Mouse (Mus musculus) megakaryocyte progenitor cell, adult 5-6 weeks (primary cell): ENCODE measurements around the gene Arhgef25. TPM values are rescaled to one million over a fixed set of nuclear protein-coding genes. Genes with fewer than 3 reads are reported as not detected.

Experiments
- ATAC-seq: replicated peaks from 2 replicates; pipeline ENCODE4 v1.8.0; 2016; ENCODE audit warnings: mild to moderate bottlenecking, moderate TSS enrichment, inconsistent platforms; ENCODE audit not compliant: poor library complexity
- total RNA-seq, 2 experiments: library from RNA; stranded (forward) in 1 of 2; stranded (reverse) in 1 of 2; fragments of 157-497, 149-512 nt in 1 of 2; fragments of 200-1000 nt in 1 of 2; gene quantifications; 2 replicates each; pipeline versions ENCODE4 v1.2.3 to v1.2.4; 2015 to 2017

The Arhgef25 gene
- total RNA-seq (2015) (1.7 and 3.1 TPM in 2 replicates), total RNA-seq (2017) (3.0 and 5.3 TPM in 2 replicates)

- no peak; the same call in 1 of the 2 replicates for ATAC-seq
These were observed at the start of gene Arhgef25 for GRCm38 (mm10) chr10:127189651-127190381. Arhgef25 (minus strand) TSS chr10:127190083.

DNA sequence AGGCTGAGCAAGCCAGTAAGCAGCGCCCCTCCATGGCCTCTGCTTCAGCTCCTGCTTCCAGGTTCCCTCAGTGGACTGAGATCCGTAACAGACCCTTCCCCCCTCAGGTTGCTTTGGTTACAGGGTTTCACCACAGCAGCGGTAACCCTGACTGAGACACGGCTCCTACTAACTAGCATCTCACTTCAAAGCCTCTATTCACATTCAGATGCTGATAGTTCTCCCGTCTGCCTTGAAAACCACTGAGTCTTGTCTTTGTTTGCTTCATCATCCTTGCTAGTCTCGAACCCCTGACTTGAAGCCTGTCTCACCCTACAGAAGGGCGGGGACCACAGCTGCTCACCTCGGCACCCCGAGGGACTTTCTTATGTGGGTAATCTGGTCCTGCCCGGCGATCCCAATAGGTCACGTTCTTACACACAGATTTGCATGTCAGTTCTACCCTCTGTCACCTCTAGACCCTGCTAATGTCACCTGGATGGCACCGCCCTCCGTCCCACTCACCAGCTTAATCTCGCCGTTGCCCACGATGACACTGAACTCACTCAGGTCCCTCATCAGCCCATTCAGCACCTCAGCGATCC lies 48.5 kb upstream of the Arhgef25 start:
- ATAC-seq, result no peak

DNA sequence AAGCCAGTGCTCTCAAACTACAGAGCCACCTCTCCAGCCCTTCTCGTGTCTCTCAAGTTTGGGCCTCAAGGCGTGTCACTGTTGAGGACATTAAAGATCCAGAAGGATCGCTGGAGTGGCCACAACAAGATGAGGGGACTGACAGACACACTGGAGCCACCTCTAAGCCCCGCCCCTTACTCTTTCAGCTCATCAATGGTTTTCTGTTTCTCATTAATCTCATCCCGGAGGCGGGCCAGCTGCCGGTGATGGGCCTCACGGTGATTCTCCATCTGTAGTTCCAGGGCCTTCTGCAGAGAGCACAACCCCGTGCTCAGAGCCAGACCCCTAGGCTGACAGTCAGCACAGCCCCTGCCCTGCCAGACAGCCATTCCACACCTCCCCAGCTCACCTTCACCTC lies 46.7 kb upstream of the Arhgef25 start:
- no peak for ATAC-seq

DNA sequence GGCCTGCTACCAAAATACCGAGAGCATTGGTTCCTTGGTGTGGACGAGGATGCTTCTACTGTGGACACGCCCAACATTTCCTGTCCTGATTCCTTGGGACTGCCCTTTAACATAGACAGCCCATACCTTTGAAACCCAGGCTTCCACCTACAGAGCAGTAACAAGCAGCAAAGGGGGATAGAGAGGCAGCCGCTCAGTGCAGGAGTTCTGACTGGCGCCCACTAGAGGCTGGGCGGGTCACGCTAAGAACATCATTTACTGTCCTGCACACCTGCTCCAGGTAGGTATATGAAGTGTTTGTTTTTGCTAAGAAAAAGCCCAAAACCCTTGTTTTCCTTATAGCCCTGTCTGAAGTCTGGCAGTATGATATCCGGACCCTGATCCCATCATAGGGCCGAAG lies 43.3 kb upstream of the Arhgef25 start:
- no peak for ATAC-seq

DNA sequence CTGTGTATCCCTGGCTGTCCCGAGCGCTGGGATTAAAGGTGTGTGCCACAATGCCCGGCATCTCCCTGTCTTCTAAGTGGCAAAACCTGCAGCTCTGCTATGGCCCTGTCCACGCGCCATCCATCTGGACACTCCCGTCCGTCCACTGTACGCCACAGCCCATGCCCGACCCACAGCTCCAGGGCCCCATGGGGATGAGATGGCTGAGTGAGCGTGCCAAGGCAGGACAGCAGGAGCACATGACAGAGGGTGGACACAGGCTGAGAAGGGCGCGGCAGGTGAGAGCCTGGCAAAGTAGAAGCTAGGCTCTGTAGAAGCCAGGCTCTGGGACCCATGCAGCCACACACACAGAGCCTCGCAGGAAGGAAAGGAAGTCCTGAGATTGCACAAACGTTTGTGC lies 41.9 kb upstream of the Arhgef25 start:
- no peak for ATAC-seq

DNA sequence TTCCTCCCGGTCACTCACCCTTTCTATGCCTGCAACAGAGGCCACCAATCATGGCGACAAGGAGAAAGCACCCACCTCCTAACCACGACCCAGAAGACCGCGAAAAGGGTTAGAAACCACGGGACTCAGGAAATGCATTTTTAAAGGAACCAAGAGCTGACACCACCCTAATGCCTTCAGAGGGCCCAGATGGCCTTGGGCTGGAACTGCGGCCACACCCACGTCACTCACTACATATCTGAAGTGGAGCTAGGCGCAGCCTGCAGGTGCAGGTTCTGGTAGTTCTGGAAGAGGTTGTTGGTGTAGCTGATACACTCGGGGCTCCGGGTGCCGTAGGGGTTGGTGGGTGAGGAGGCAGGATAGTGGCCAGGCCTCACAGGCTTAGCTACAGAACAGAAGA lies 40.8 kb upstream of the Arhgef25 start:
- ATAC-seq, result peak; percentile 44

DNA sequence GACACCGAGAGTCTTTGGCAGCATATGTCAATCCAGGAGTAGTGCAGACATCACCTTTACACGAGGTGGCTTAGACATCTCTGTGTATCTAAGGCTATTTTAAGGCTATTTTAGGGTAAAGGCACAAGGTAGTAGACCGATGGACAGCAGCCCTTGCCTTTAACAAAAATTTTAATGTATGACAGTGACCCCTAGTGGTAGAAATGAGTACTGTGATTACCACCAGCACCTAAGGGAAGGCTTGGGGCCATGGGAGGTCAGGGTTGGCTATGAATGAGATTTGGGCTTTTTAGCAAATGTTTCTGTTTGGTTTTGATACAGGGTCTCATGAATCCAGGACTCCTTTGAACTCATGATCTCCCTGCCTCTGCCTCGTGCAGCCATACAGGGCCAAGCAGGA lies 39.0 kb upstream of the Arhgef25 start:
- ATAC-seq, result peak; percentile 51

- peak; percentile 36 for ATAC-seq
These were observed 37.3 kb upstream of the Arhgef25 start for GRCm38 (mm10) chr10:127227163-127227562.

DNA sequence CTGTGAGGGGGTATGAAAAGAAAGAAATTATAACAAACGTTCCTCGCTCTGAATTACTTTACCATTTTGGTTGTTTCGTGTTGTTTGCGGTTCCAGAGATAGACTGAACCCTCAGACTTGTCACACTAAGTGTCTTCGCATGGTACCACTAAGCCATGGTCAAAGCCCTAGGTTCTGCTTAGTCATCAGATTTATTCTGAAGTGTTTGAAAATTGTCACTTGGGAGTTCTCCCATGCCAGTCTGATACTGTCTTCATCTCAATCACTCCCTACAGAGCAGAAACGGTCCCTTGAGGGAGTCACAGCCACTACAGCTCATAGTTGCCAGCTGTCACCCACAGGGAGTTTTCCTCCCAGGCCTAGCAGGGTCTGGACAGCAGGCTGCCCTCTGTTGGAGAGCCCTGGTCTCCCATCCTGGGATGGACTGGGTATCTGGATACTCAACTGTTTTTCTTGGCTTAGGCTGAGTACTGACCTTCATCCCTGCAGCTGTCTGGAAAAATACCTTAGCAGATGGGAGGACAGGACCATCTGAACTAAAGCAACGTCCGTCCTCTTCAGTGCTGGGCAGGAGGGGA lies 36.5 kb upstream of the Arhgef25 start:
- ATAC-seq, result no peak; the same call in 1 of the 2 replicates

GRCm38 (mm10) chr10:127225732-127226131 lies 35.8 kb upstream of the Arhgef25 start:
- ATAC-seq, result peak; percentile 42

- ATAC-seq, result no peak
These were observed 35.3 kb upstream of the Arhgef25 start for GRCm38 (mm10) chr10:127225213-127225612.

- ATAC-seq, result no peak
These were observed 28.5 kb upstream of the Arhgef25 start for GRCm38 (mm10) chr10:127218339-127218738.

DNA sequence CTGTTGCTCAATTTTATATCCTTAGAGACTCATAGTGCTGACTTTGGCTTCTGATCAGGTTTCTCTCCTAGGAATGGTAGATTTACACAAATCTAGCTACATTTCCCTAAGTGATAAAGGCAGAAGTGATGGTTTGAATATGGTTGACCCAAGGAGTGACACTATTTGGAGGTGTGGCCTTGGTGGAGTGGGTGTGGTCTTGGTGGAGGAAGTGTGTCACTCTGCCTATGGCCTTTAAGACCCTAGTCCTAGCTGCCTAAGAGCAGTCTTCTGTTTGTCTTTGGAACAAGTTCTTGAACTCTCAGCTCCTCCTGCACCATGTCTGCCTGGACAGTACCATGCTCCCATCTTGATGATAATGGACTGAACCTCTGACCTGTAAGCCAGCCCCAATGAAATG lies 27.3 kb upstream of the Arhgef25 start:
- ATAC-seq, result no peak

DNA sequence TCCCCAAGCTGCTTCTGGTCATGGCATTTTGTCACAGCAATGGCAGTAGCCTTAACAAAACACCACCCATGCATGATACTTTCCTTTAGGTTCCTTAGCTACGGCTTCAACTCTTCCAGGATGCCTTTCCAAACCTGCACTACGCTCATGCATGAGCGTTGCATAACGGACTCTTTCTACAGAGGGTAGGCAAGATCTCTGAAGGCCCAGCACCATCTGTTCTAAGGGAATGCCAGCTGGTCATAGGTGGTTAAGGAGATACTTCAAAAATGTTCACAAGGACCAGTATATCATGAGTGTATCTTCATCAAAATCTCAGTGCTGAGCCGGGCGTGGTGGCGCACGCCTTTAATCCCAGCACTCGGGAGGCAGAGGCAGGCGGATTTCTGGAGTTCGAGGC lies 26.6 kb upstream of the Arhgef25 start:
- ATAC-seq, result no peak

GRCm38 (mm10) chr10:127214422-127214803 lies 24.5 kb upstream of the Arhgef25 start:
- ATAC-seq, result no peak

- no peak for ATAC-seq
These were observed 24.0 kb upstream of the Arhgef25 start for GRCm38 (mm10) chr10:127213704-127214421.

- ATAC-seq, result no peak
These were observed 23.4 kb upstream of the Arhgef25 start for GRCm38 (mm10) chr10:127213272-127213671.

DNA sequence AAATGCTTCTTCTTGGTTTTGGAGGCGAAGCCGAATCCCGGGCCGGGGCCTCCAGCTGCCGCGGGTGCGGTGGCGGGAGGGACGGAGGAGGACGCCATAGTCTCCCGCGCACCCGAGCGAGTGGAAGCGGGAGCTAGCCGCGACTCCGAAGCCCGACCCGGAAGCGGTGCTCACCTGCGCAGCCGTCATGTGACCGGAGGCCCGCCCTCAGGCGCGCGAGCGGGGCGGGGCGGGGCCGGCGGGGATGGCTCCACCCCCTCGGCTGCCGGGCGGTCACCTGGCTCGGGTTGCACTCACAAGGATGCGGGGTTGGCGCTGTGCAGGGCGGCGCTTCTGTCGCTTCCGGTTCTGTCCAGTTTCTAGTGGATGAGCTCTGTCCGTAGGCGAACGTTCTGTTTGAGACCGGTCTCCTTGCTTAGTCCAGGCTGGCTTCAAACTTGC lies 21.6 kb upstream of the Arhgef25 start, which contains the start of gene Pip4k2c:
Gene Pip4k2c, minus strand, starts transcription at position 172 of the 441 bp plus-strand sequence.
- peak; percentile 92 for ATAC-seq

DNA sequence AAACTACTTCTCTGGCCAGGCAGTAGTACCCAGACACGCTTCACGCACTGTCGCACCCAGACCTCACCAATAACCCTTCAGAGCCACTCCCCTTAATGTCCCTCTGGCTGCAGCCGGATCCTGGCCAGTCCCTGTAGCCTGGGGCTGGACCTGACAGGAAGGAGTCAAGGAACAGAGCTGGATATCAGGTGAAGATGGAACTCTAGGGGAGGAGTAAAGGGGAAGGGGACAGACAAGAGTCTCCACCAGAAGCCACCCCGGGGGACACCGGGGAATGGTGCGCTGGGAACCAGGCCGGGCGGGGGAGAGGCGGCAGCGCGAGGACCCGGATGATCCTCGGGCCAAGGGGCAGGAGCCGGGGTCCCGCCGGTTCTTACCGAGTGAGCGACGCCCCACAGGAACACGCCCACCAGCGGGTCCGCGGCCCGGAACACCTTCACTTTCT lies 21.1 kb upstream of the Arhgef25 start:
- ATAC-seq, result peak; percentile 42

GRCm38 (mm10) chr10:127209928-127210570 lies 20.2 kb upstream of the Arhgef25 start:
- ATAC-seq, result no peak

DNA sequence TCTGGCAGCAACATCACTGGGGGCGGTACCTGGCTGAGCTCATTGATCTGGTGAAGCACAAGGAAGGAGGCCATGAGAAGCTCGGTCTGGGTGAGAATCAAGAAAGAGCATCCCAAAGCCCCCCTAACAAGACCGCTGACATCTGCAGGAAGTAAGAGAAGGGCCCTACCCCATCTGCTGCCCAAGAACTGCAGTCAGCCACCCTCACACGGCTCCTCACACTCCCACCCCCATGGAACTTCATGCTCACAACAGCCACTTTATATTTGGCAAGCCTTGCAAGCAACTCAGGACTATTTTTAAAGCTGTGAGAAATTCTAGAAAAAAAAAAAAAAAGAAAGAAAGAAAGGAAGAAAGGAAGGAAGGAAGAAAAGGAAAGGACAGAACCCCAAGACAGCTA lies 19.0 kb upstream of the Arhgef25 start:
- ATAC-seq, result no peak
